Mouse (Mus musculus) embryonic stem cell, embryonic (primary cell): ENCODE measurements around the gene Tab1.

ENCODE experiments used
- CTCF ChIA-PET, 4 experiments: fragments of 300-600 bp in 2 of 4; fragments of 350-600 bp in 2 of 4; sonication (Branson Sonifier 250); formaldehyde crosslinking; loops; one replicate each; lab custom pipeline; 2022; ENCODE audit warnings: inconsistent platforms in 2 of 4; lab: Charles Lee
- POLR2A ChIA-PET, 4 experiments: fragments of 300-600 bp in 2 of 4; fragments of 350-600 bp in 2 of 4; sonication (Branson Sonifier 250); formaldehyde crosslinking; loops; one replicate each; lab custom pipeline; 2022; ENCODE audit warnings: antibody characterized with exemption in 4 of 4, inconsistent platforms in 1 of 4; lab: Charles Lee

Gene Tab1

GRCm38 (mm10) chr15:80132993-80133586 lies at the start of gene Tab1:
Tab1 (plus strand) TSS chr15:80133127.
- ChIA-PET CTCF (interaction anchor here (0.5 to 1.8 kb wide), 26 partner anchors 9 to 488 kb away, joined by 3 to 14 read pairs (median 3); partner anchors contain the start of gene Mief1 (in 1 of the 4)), POLR2A (interaction anchor here (0.6 to 9.1 kb wide), 77 partner anchors 7 to 1337 kb away, joined by 3 to 135 read pairs (median 4); partner anchors contain the start of genes Atf4 (in 3 of the 4), Mgat3 (in 2 of the 4), Mief1 (in 2 of the 4) and Syngr1 (in 2 of the 4))

GRCm38 (mm10) chr15:80083276-80083731 lies 49.6 kb upstream of the Tab1 start:
- ChIA-PET POLR2A (interaction anchor here (0.6 to 13.9 kb wide), 180 partner anchors 7 to 1877 kb away, joined by 3 to 1070 read pairs (median 4); partner anchors contain the start of genes Tab1 (in 4 of the 4), Atf4 (in 3 of the 4), Mief1 (in 3 of the 4) and Rps19bp1 (in 3 of the 4)), CTCF (interaction anchor here in 2 of 4 experiments (0.5 to 1.2 kb wide), 6 partner anchors 11 to 410 kb away, joined by 3 to 5 read pairs (median 4); no protein-coding TSS in a partner anchor)

GRCm38 (mm10) chr15:80083740-80084139 lies 49.2 kb upstream of the Tab1 start:
- CTCF ChIA-PET: interaction anchor here in 2 of 4 experiments (0.6 to 1.2 kb wide), 5 partner anchors 12 to 410 kb away, joined by 3 to 5 read pairs (median 4); no protein-coding TSS in a partner anchor
- POLR2A ChIA-PET: interaction anchor here (0.6 to 13.9 kb wide), 179 partner anchors 8 to 1876 kb away, joined by 3 to 1070 read pairs (median 4); partner anchors contain the start of genes Tab1 (in 4 of the 4), Atf4 (in 3 of the 4), Mief1 (in 3 of the 4) and Rps19bp1 (in 3 of the 4)

GRCm38 (mm10) chr15:80087406-80088012 lies 45.4 kb upstream of the Tab1 start:
- ChIA-PET POLR2A (interaction anchor here in 2 of 4 experiments (0.9 to 33.8 kb wide), 14 partner anchors 7 to 397 kb away, joined by 3 to 1070 read pairs (median 6); partner anchors contain the start of genes Atf4 (in 2 of the 2) and Gtpbp1 (in 1 of the 2)), CTCF (interaction anchor here in 1 of 4 experiments (0.7 to 1.6 kb wide), 4 partner anchors 12 to 617 kb away, joined by 3 to 12 read pairs (median 4); no protein-coding TSS in a partner anchor)

GRCm38 (mm10) chr15:80088637-80089036 lies 44.3 kb upstream of the Tab1 start:
- ChIA-PET CTCF (interaction anchor here (0.5 to 2.0 kb wide), 38 partner anchors 8 to 889 kb away, joined by 3 to 20 read pairs (median 4); partner anchors contain the start of genes Mief1 (in 1 of the 4), Rps19bp1 (in 1 of the 4) and Sgsm3 (in 1 of the 4)), POLR2A (interaction anchor here (0.6 to 33.8 kb wide), 45 partner anchors 8 to 1268 kb away, joined by 3 to 1070 read pairs (median 4); partner anchors contain the start of genes Atf4 (in 2 of the 4), Cbx7 (in 1 of the 4), Gtpbp1 (in 1 of the 4) and Mief1 (in 1 of the 4))

GRCm38 (mm10) chr15:80090155-80090554 lies 42.8 kb upstream of the Tab1 start:
- CTCF ChIA-PET: interaction anchor here in 3 of 4 experiments (0.6 to 8.4 kb wide), 23 partner anchors 8 to 431 kb away, joined by 3 to 76 read pairs (median 4); partner anchors contain the start of genes Cby1 (in 1 of the 3), Fam227a (in 1 of the 3), Mgat3 (in 1 of the 3) and Mief1 (in 1 of the 3)
- POLR2A ChIA-PET: interaction anchor here (0.6 to 33.8 kb wide), 37 partner anchors 9 to 242 kb away, joined by 3 to 1070 read pairs (median 7); partner anchors contain the start of genes Atf4 (in 2 of the 4), Rps19bp1 (in 2 of the 4), Cbx7 (in 1 of the 4) and Mgat3 (in 1 of the 4)

- CTCF ChIA-PET: interaction anchor here (0.6 to 8.4 kb wide), 33 partner anchors 9 to 432 kb away, joined by 3 to 76 read pairs (median 4); partner anchors contain the start of genes Apobec3 (in 1 of the 4), Cby1 (in 1 of the 4), Fam227a (in 1 of the 4) and Mgat3 (in 1 of the 4)
Measured at GRCm38 (mm10) chr15:80090741-80091120, 42.2 kb upstream of the Tab1 start.

GRCm38 (mm10) chr15:80091121-80091955 lies 41.6 kb upstream of the Tab1 start, which contains the start of the genes Syngr1 and Rpl3:
Syngr1 (plus strand) TSS chr15:80091334.
Rpl3 (minus strand) TSS chr15:80091868.
- POLR2A ChIA-PET: interaction anchor here (0.6 to 33.8 kb wide), 72 partner anchors 9 to 1869 kb away, joined by 3 to 1070 read pairs (median 5); partner anchors contain the start of genes Atf4 (in 2 of the 4), Rps19bp1 (in 2 of the 4), Cbx7 (in 1 of the 4) and Josd1 (in 1 of the 4)
- CTCF ChIA-PET: interaction anchor here (0.6 to 8.4 kb wide), 32 partner anchors 9 to 433 kb away, joined by 3 to 76 read pairs (median 4); partner anchors contain the start of genes Apobec3 (in 1 of the 4), Cby1 (in 1 of the 4), Fam227a (in 1 of the 4) and Mgat3 (in 1 of the 4)

More at GRCm38 (mm10) chr15:80090741-80091120, 42.2 kb upstream of the Tab1 start:
- POLR2A ChIA-PET: interaction anchor here (0.6 to 33.8 kb wide), 65 partner anchors 9 to 754 kb away, joined by 3 to 1070 read pairs (median 5); partner anchors contain the start of genes Atf4 (in 2 of the 4), Rps19bp1 (in 2 of the 4), Cbx7 (in 1 of the 4) and Josd1 (in 1 of the 4)

- POLR2A ChIA-PET: interaction anchor here (0.9 to 33.8 kb wide), 26 partner anchors 8 to 618 kb away, joined by 3 to 1070 read pairs (median 6); partner anchors contain the start of genes Atf4 (in 2 of the 4) and Mief1 (in 1 of the 4)
Measured at GRCm38 (mm10) chr15:80092041-80092441, 40.9 kb upstream of the Tab1 start.

GRCm38 (mm10) chr15:80092599-80092998 lies 40.3 kb upstream of the Tab1 start:
- ChIA-PET POLR2A (interaction anchor here (0.7 to 33.8 kb wide), 28 partner anchors 9 to 618 kb away, joined by 3 to 1070 read pairs (median 4); partner anchors contain the start of genes Atf4 (in 2 of the 4), Cbx7 (in 1 of the 4) and Mief1 (in 1 of the 4)), CTCF (interaction anchor here in 1 of 4 experiments (0.8 to 8.4 kb wide), 6 partner anchors 14 to 142 kb away, joined by 3 to 76 read pairs (median 3); partner anchors contain the start of genes Mief1 and Tab1)

More at GRCm38 (mm10) chr15:80092041-80092441, 40.9 kb upstream of the Tab1 start:
- CTCF ChIA-PET: interaction anchor here in 2 of 4 experiments (0.9 to 8.4 kb wide), 7 partner anchors 9 to 433 kb away, joined by 3 to 76 read pairs (median 4); partner anchors contain the start of genes Cby1 (in 1 of the 2), Fam227a (in 1 of the 2), Mief1 (in 1 of the 2) and Tab1 (in 1 of the 2)

- POLR2A ChIA-PET: interaction anchor here (0.7 to 33.8 kb wide), 17 partner anchors 11 to 164 kb away, joined by 3 to 1070 read pairs (median 8); partner anchors contain the start of genes Atf4 (in 2 of the 4) and Mief1 (in 1 of the 4)
Measured at GRCm38 (mm10) chr15:80094201-80094600, 38.7 kb upstream of the Tab1 start.

GRCm38 (mm10) chr15:80095596-80095995 lies 37.3 kb upstream of the Tab1 start:
- CTCF ChIA-PET: interaction anchor here in 2 of 4 experiments (0.6 to 8.4 kb wide), 5 partner anchors 11 to 539 kb away, joined by 3 to 76 read pairs (median 4); no protein-coding TSS in a partner anchor
- POLR2A ChIA-PET: interaction anchor here in 3 of 4 experiments (0.5 to 33.8 kb wide), 27 partner anchors 9 to 1145 kb away, joined by 3 to 1070 read pairs (median 5); partner anchors contain the start of genes Atf4 (in 2 of the 3) and Mief1 (in 2 of the 3)

More at GRCm38 (mm10) chr15:80094201-80094600, 38.7 kb upstream of the Tab1 start:
- CTCF ChIA-PET: interaction anchor here in 1 of 4 experiments (0.6 to 8.4 kb wide), 2 partner anchors 12 to 798 kb away, joined by 3 to 76 read pairs; no protein-coding TSS in a partner anchor

- ChIA-PET POLR2A (interaction anchor here (0.5 to 33.8 kb wide), 32 partner anchors 8 to 348 kb away, joined by 3 to 1070 read pairs (median 4); partner anchors contain the start of genes Atf4 (in 3 of the 4), Cbx7 (in 1 of the 4) and Mief1 (in 1 of the 4)), CTCF (interaction anchor here in 3 of 4 experiments (0.6 to 8.4 kb wide), 6 partner anchors 8 to 19 kb away, joined by 3 to 76 read pairs (median 5); no protein-coding TSS in a partner anchor)
Measured at GRCm38 (mm10) chr15:80096406-80096805, 36.5 kb upstream of the Tab1 start.
